Mouse (Mus musculus): ENCODE results near the gene Ell. TPM values are rescaled to one million over a fixed set of nuclear protein-coding genes. Genes with fewer than 3 reads are reported as not detected.

The Ell gene
- polyA plus RNA-seq, 1 experiment, result 27.9 TPM

GRCm38 (mm10) chr8:70611849-70612248 lies 72.6 kb downstream of the Ell start:
- Histone ChIP-seq H3K4me3 (replicated peaks; ENCODE audit: insufficient read depth, low read depth, low read length) (peak overlapping the region; percentile 22), H3K27me3 (ENCODE audit: control insufficient read depth, insufficient read depth, low read length) (no peaks in the 10 kb centered on the region), H3K27ac (ENCODE audit: insufficient read depth, low read length) (no peak overlapping the region), H3K4me1 (ENCODE audit: control insufficient read depth, insufficient read depth, low read length) (peaks cover 12% of the 10 kb centered on the region)
- WGBS, result 1% methylated on average over 6 of the region's 6 CpGs
- DNase-seq, result peak; percentile 80 to 91
- TF ChIP-seq POLR2A (IDR thresholded peaks at IDR 0.05; ENCODE audit: borderline replicate concordance, insufficient read depth, low read length) (no peak), CTCF (IDR thresholded peaks at IDR 0.05; ENCODE audit: borderline replicate concordance, insufficient read depth, low read depth, low read length) (peak; percentile 94)

GRCm38 (mm10) chr8:70613763-70614162 lies 74.5 kb downstream of the Ell start:
- H3K27ac ChIP-seq (ENCODE audit: insufficient read depth, low read length), result no peak overlapping the region
- 6% methylated on average over 1 of the region's 1 CpGs for whole genome bisulfite sequencing
- no peak overlapping the region for H3K4me3 ChIP-seq (replicated peaks; ENCODE audit: insufficient read depth, low read depth, low read length)
- H3K27me3 ChIP-seq (ENCODE audit: control insufficient read depth, insufficient read depth, low read length), result no peaks in the 10 kb centered on the region
- H3K4me1 ChIP-seq (ENCODE audit: control insufficient read depth, insufficient read depth, low read length), result peaks cover 4% of the 10 kb centered on the region
- DNase-seq, result no peak
- TF ChIP-seq CTCF (IDR thresholded peaks at IDR 0.05; ENCODE audit: borderline replicate concordance, insufficient read depth, low read depth, low read length) (no peak), POLR2A (IDR thresholded peaks at IDR 0.05; ENCODE audit: borderline replicate concordance, insufficient read depth, low read length) (no peak)

- no peak overlapping the region for H3K27ac ChIP-seq (ENCODE audit: insufficient read depth, low read length)
- no peak for DNase-seq
- H3K27me3 ChIP-seq (ENCODE audit: control insufficient read depth, insufficient read depth, low read length), result no peaks in the 10 kb centered on the region
- TF ChIP-seq CTCF (IDR thresholded peaks at IDR 0.05; ENCODE audit: borderline replicate concordance, insufficient read depth, low read depth, low read length), result no peak
- no peak for TF ChIP-seq POLR2A (IDR thresholded peaks at IDR 0.05; ENCODE audit: borderline replicate concordance, insufficient read depth, low read length)
- H3K4me1 ChIP-seq (ENCODE audit: control insufficient read depth, insufficient read depth, low read length), result no peaks in the 10 kb centered on the region; the same call in 1 of the 2 replicates
- 69% methylated on average over 5 of the region's 5 CpGs for WGBS
- no peak overlapping the region for H3K4me3 ChIP-seq (replicated peaks; ENCODE audit: insufficient read depth, low read depth, low read length)
Observed at GRCm38 (mm10) chr8:70614469-70614868, 75.2 kb downstream of the Ell start.

- 85% methylated on average over 8 of the region's 8 CpGs for WGBS
- H3K27ac ChIP-seq (ENCODE audit: insufficient read depth, low read length), result no peak overlapping the region
- no peaks in the 10 kb centered on the region for H3K27me3 ChIP-seq (ENCODE audit: control insufficient read depth, insufficient read depth, low read length)
- DNase-seq, result no peak
- H3K4me1 ChIP-seq (ENCODE audit: control insufficient read depth, insufficient read depth, low read length), result no peaks in the 10 kb centered on the region; the same call in 1 of the 2 replicates
- TF ChIP-seq CTCF (IDR thresholded peaks at IDR 0.05; ENCODE audit: borderline replicate concordance, insufficient read depth, low read depth, low read length) (no peak), POLR2A (IDR thresholded peaks at IDR 0.05; ENCODE audit: borderline replicate concordance, insufficient read depth, low read length) (no peak)
- H3K4me3 ChIP-seq (replicated peaks; ENCODE audit: insufficient read depth, low read depth, low read length), result no peak overlapping the region
Observed at GRCm38 (mm10) chr8:70615281-70615680, 76.0 kb downstream of the Ell start.

GRCm38 (mm10) chr8:70615894-70616293 lies 76.6 kb downstream of the Ell start, which contains the start of gene Lrrc25:
Lrrc25 (plus strand) TSS chr8:70616155.
- Histone ChIP-seq H3K27me3 (ENCODE audit: control insufficient read depth, insufficient read depth, low read length) (no peaks in the 10 kb centered on the region), H3K27ac (ENCODE audit: insufficient read depth, low read length) (no peak within 1 kb of the TSS), H3K4me3 (replicated peaks; ENCODE audit: insufficient read depth, low read depth, low read length) (no peak within 1 kb of the TSS), H3K4me1 (ENCODE audit: control insufficient read depth, insufficient read depth, low read length) (no peaks in the 10 kb centered on the region; the same call in 1 of the 2 replicates)
- no peak for TF ChIP-seq POLR2A (IDR thresholded peaks at IDR 0.05; ENCODE audit: borderline replicate concordance, insufficient read depth, low read length)
- TF ChIP-seq CTCF (IDR thresholded peaks at IDR 0.05; ENCODE audit: borderline replicate concordance, insufficient read depth, low read depth, low read length), result no peak
- 73% methylated on average over 3 of the region's 3 CpGs for WGBS
- DNase-seq, result no peak

GRCm38 (mm10) chr8:70616645-70617044 lies 77.4 kb downstream of the Ell start:
- Histone ChIP-seq H3K4me3 (replicated peaks; ENCODE audit: insufficient read depth, low read depth, low read length) (no peak overlapping the region), H3K27ac (ENCODE audit: insufficient read depth, low read length) (no peak overlapping the region), H3K4me1 (ENCODE audit: control insufficient read depth, insufficient read depth, low read length) (no peaks in the 10 kb centered on the region; the same call in 1 of the 2 replicates), H3K27me3 (ENCODE audit: control insufficient read depth, insufficient read depth, low read length) (no peaks in the 10 kb centered on the region)
- no peak for DNase-seq
- TF ChIP-seq POLR2A (IDR thresholded peaks at IDR 0.05; ENCODE audit: borderline replicate concordance, insufficient read depth, low read length), result no peak
- TF ChIP-seq CTCF (IDR thresholded peaks at IDR 0.05; ENCODE audit: borderline replicate concordance, insufficient read depth, low read depth, low read length), result no peak
- WGBS, result 58% methylated on average over 11 of the region's 11 CpGs

GRCm38 (mm10) chr8:70617985-70618384 lies 78.7 kb downstream of the Ell start:
- H3K27ac ChIP-seq (ENCODE audit: insufficient read depth, low read length), result no peak overlapping the region
- 59% methylated on average over 11 of the region's 11 CpGs for WGBS
- DNase-seq, result no peak
- no peaks in the 10 kb centered on the region for H3K27me3 ChIP-seq (ENCODE audit: control insufficient read depth, insufficient read depth, low read length)
- H3K4me1 ChIP-seq (ENCODE audit: control insufficient read depth, insufficient read depth, low read length), result no peaks in the 10 kb centered on the region
- TF ChIP-seq POLR2A (IDR thresholded peaks at IDR 0.05; ENCODE audit: borderline replicate concordance, insufficient read depth, low read length), result no peak
- no peak for TF ChIP-seq CTCF (IDR thresholded peaks at IDR 0.05; ENCODE audit: borderline replicate concordance, insufficient read depth, low read depth, low read length)
- no peak overlapping the region for H3K4me3 ChIP-seq (replicated peaks; ENCODE audit: insufficient read depth, low read depth, low read length)

- TF ChIP-seq POLR2A (IDR thresholded peaks at IDR 0.05; ENCODE audit: borderline replicate concordance, insufficient read depth, low read length), result no peak
- no peak for TF ChIP-seq CTCF (IDR thresholded peaks at IDR 0.05; ENCODE audit: borderline replicate concordance, insufficient read depth, low read depth, low read length)
- no peak overlapping the region for H3K27ac ChIP-seq (ENCODE audit: insufficient read depth, low read length)
- H3K4me3 ChIP-seq (replicated peaks; ENCODE audit: insufficient read depth, low read depth, low read length), result no peak overlapping the region
- 47% methylated on average over 9 of the region's 9 CpGs for WGBS
- no peaks in the 10 kb centered on the region for H3K4me1 ChIP-seq (ENCODE audit: control insufficient read depth, insufficient read depth, low read length)
- no peaks in the 10 kb centered on the region for H3K27me3 ChIP-seq (ENCODE audit: control insufficient read depth, insufficient read depth, low read length)
- no peak for DNase-seq
Observed at GRCm38 (mm10) chr8:70618888-70619334, 79.7 kb downstream of the Ell start.
